Mouse (Mus musculus) olfactory bulb, adult 2 months (tissue): ENCODE data around the gene Cux2.

ENCODE experiments used
- CTCF ChIP-seq: fragments of 200-500 bp; IDR thresholded peaks from 2 replicates; pipeline ENCODE4 v1.5.1; 2012; ENCODE audit warnings: low read depth, mild to moderate bottlenecking, low read length, moderate library complexity; ENCODE audit not compliant: insufficient read depth
- POLR2A ChIP-seq: fragments of 200-500 bp; IDR thresholded peaks from 2 replicates; pipeline ENCODE4 v1.6.1; 2012; ENCODE audit warnings: mild to moderate bottlenecking, low read depth, low read length, moderate library complexity; ENCODE audit not compliant: insufficient read depth

DNA sequence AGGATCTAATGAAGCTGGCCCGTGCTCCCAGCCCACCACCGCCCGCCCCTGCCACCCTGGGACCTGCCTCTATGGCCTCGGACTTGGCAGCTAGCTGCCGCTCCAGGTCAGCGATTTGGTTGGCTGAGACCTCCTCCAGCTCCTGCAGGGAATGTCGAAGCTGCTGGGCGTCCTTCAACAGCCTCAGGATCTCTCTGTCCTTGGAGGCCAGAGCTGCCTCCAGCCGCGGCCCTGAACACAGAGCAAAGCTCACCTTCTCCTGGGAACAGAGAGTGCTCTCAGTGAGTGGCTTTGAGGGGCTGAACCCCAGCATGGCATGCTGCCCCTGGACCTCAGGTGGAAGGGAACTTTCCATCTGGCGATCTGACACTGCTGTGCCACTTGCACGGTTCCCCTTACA is 173.0 kb downstream of the Cux2 start:
- TF ChIP-seq POLR2A (no peak), CTCF (no peak)
